Mouse (Mus musculus) midbrain, postnatal 0 days (tissue): Measurements from ENCODE around the gene Slc6a20a. TPM values are rescaled to one million over a fixed set of nuclear protein-coding genes. Genes with fewer than 3 reads are reported as not detected.

ENCODE experiments used
- ATAC-seq: fragments of 200-750 bp; cut with Nextera tagmentation; 2 replicates; pipeline ENCODE4 v1.8.0; 2017; ENCODE audit warnings: moderate number of reproducible peaks, mild to moderate bottlenecking, moderate TSS enrichment, moderate library complexity; ENCODE audit not compliant: low FRiP score
- DNase-seq: peaks from one replicate; pipeline ENCODE4 v3.0.0-alpha.2; 2015; ENCODE audit warnings: low spot score
- H3K27ac ChIP-seq: fragments of 300-500 bp; sonication (generic); 2 replicates; pipeline ENCODE4 v1.5.1; 2014; ENCODE audit warnings: low read depth, mild to moderate bottlenecking, low read length, mixed read lengths
- H3K27me3 ChIP-seq: fragments of 300-500 bp; sonication (generic); 2 replicates; pipeline ENCODE4 v1.6.1; 2014; ENCODE audit warnings: low read length, control low read depth, mixed read lengths; ENCODE audit not compliant: insufficient read depth
- H3K36me3 ChIP-seq: fragments of 300-500 bp; sonication (generic); 2 replicates; pipeline ENCODE4 v1.6.1; 2014; ENCODE audit warnings: low read length, control low read depth, mixed read lengths; ENCODE audit not compliant: insufficient read depth
- H3K4me1 ChIP-seq: fragments of 300-500 bp; sonication (generic); 2 replicates; pipeline ENCODE4 v1.6.1; 2014; ENCODE audit warnings: mild to moderate bottlenecking, control low read depth, antibody characterized with exemption, low read length, mixed read lengths; ENCODE audit not compliant: insufficient read depth
- H3K4me2 ChIP-seq: fragments of 300-500 bp; sonication (generic); 2 replicates; pipeline ENCODE4 v1.6.1; 2014; ENCODE audit warnings: low read depth, mild to moderate bottlenecking, low read length, mixed read lengths; ENCODE audit not compliant: poor library complexity, severe bottlenecking
- H3K4me3 ChIP-seq: fragments of 300-500 bp; sonication (generic); 2 replicates; pipeline ENCODE4 v1.5.1; 2014; ENCODE audit warnings: low read depth, mild to moderate bottlenecking, low read length, moderate library complexity
- H3K9ac ChIP-seq: fragments of 300-500 bp; sonication (generic); replicated peaks from 2 replicates; pipeline ENCODE4 v1.6.1; 2014; ENCODE audit warnings: mild to moderate bottlenecking, low read length, moderate library complexity, mixed read lengths; ENCODE audit not compliant: poor library complexity, severe bottlenecking
- H3K9me3 ChIP-seq: fragments of 300-500 bp; sonication (generic); 2 replicates; pipeline ENCODE4 v1.6.1; 2016; ENCODE audit warnings: low read length, control low read depth
- CTCF ChIP-seq: IDR thresholded peaks from 2 replicates; pipeline ENCODE4 v1.5.1; 2016; ENCODE audit warnings: antibody characterized with exemption, mild to moderate bottlenecking
- WGBS: fragments of 180-500 bp; shearing (Covaris S2); extraction: QIAGEN DNeasy Blood & Tissue Kit; methylation state at CpG from one replicate; pipeline ENCODE4 v1.1.7; 2014; 5-methylcytosine and 5-hydroxymethylcytosine counted together
- polyA plus RNA-seq: library from polyadenylated mRNA; unstranded; fragments of >200 nt; fragmentation: Nextera tagmentation; extraction: Ambion mirVana; gene quantifications from 2 replicates; pipeline ENCODE4 v1.2.1, GENCODE M21; 2015
- total RNA-seq: library from RNA; depleted of rRNA; stranded (reverse); fragments of >200 nt; gene quantifications from 2 replicates; pipeline ENCODE4 v1.2.3, GENCODE M21; 2014

Gene Slc6a20a
- total and polyA plus RNA-seq, 2 experiments from 2014 or later, result 41.8 to 54.1 TPM

- DNase-seq (peak; percentile 2), ATAC-seq (no peak)
- Histone ChIP-seq H3K27ac (no peak overlapping the region), H3K4me2 (no peak overlapping the region), H3K9me3 (no peaks in the 10 kb centered on the region), H3K27me3 (no peaks in the 10 kb centered on the region), H3K9ac (no peak overlapping the region), H3K4me1 (no peaks in the 10 kb centered on the region), H3K36me3 (peaks cover 18% of the 10 kb centered on the region; the same call in 1 of the 2 replicates), H3K4me3 (no peak overlapping the region)
- TF ChIP-seq CTCF, result peak; percentile 60
- 50% methylated on average over 2 of the region's 2 CpGs for whole genome bisulfite sequencing
These were observed 30.5 kb upstream of the Slc6a20a start for GRCm38 (mm10) chr9:123709226-123709625.

- ATAC-seq, result no peak
- H3K4me1 ChIP-seq, result no peaks in the 10 kb centered on the region
- H3K27ac ChIP-seq, result no peak overlapping the region
- H3K9ac ChIP-seq, result no peak overlapping the region
- no peak for TF ChIP-seq CTCF
- H3K4me3 ChIP-seq, result no peak overlapping the region
- H3K9me3 ChIP-seq, result no peaks in the 10 kb centered on the region
- 92% methylated on average over 5 of the region's 5 CpGs for WGBS
- peaks cover 22% of the 10 kb centered on the region for H3K36me3 ChIP-seq
- H3K27me3 ChIP-seq, result no peaks in the 10 kb centered on the region
- no peak overlapping the region for H3K4me2 ChIP-seq
- DNase-seq, result no peak
These were observed 23.1 kb upstream of the Slc6a20a start for GRCm38 (mm10) chr9:123701822-123702221.

- 93% methylated on average over 3 of the region's 3 CpGs for WGBS
- H3K4me1 ChIP-seq, result no peaks in the 10 kb centered on the region
- no peak for ATAC-seq
- TF ChIP-seq CTCF, result no peak
- H3K9me3 ChIP-seq, result no peaks in the 10 kb centered on the region
- H3K4me2 ChIP-seq, result no peak overlapping the region
- no peaks in the 10 kb centered on the region for H3K27me3 ChIP-seq
- H3K36me3 ChIP-seq, result peaks cover 15% of the 10 kb centered on the region; the same call in 1 of the 2 replicates
- H3K27ac ChIP-seq, result no peak overlapping the region
- no peak overlapping the region for H3K9ac ChIP-seq
- no peak overlapping the region for H3K4me3 ChIP-seq
- no peak for DNase-seq
These were observed 17.1 kb upstream of the Slc6a20a start for GRCm38 (mm10) chr9:123695634-123696302.

- ATAC-seq (no peak), DNase-seq (no peak)
- Histone ChIP-seq H3K9me3 (no peaks in the 10 kb centered on the region), H3K4me2 (no peak overlapping the region), H3K4me1 (no peaks in the 10 kb centered on the region), H3K36me3 (peaks cover 3% of the 10 kb centered on the region; the same call in 1 of the 2 replicates), H3K27me3 (no peaks in the 10 kb centered on the region), H3K9ac (no peak overlapping the region), H3K27ac (no peak overlapping the region), H3K4me3 (no peak overlapping the region)
- 90% methylated on average over 1 of the region's 1 CpGs for WGBS
- no peak for TF ChIP-seq CTCF
These were observed 9.5 kb upstream of the Slc6a20a start for GRCm38 (mm10) chr9:123688227-123688626.

GRCm38 (mm10) chr9:123686206-123686605, 7.5 kb upstream of the Slc6a20a start:
- no peaks in the 10 kb centered on the region for H3K9me3 ChIP-seq
- TF ChIP-seq CTCF, result no peak
- H3K4me3 ChIP-seq, result no peak overlapping the region
- 65% methylated on average over 5 of the region's 5 CpGs for WGBS
- no peaks in the 10 kb centered on the region for H3K27me3 ChIP-seq
- ATAC-seq, result no peak
- 0 out of 2 replicates have a peak, but pooled peaks cover 2% of the 10 kb centered on the region for H3K36me3 ChIP-seq
- H3K4me1 ChIP-seq, result no peaks in the 10 kb centered on the region
- no peak overlapping the region for H3K9ac ChIP-seq
- H3K4me2 ChIP-seq, result no peak overlapping the region
- no peak overlapping the region for H3K27ac ChIP-seq
- peak; percentile 15 for DNase-seq

GRCm38 (mm10) chr9:123683704-123684103, 5.0 kb upstream of the Slc6a20a start:
- WGBS, result 61% methylated on average over 3 of the region's 3 CpGs
- Histone ChIP-seq H3K4me1 (no peaks in the 10 kb centered on the region), H3K27ac (no peak overlapping the region), H3K9ac (no peak overlapping the region), H3K4me2 (no peak overlapping the region), H3K9me3 (no peaks in the 10 kb centered on the region), H3K36me3 (no peaks in the 10 kb centered on the region), H3K4me3 (no peak overlapping the region), H3K27me3 (peaks cover 5% of the 10 kb centered on the region; the same call in 1 of the 2 replicates)
- DNase-seq, result no peak
- no peak for TF ChIP-seq CTCF
- no peak for ATAC-seq
